Comparison of ENCODE assay signal across 19 mouse cellular contexts in the genomic region with DNA sequence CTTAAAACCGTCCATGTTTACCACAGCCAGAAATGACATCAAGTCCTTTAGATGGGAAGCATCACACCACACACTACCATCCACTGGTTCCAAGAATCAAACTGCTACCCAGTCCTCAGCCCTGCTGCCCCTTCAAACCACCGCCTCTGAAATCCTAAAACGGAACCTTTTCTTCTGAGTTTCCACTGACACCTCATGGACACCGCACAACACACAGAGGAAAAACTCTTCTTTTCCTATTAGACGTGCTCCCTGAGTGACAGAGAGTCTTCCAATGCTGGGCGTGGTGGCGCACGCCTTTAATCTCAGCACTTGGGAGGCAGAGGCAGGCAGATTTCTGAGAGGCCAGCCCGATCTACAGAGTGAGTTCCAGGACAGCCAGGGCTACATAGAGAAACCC. TPM values are rescaled to one million over a fixed set of nuclear protein-coding genes. Genes with fewer than 3 reads are reported as not detected.
DNase-seq lines count a peak whose midpoint lies in the region; ATAC-seq and TF ChIP-seq lines count a peak whose summit lies in the region.
"Had no signal": no experiment of that assay in that cellular context is flagged by ENCODE, and none has a peak within 500 bp of the region (broad histone marks: within the 10 kb centered on the region; RNA-seq: fewer than 3 reads in every experiment).

No protein-coding gene starts in this region.

- no peak overlapping the region for H3K4me3 ChIP-seq in heart, embryonic 13.5 days
- H3K4me3 ChIP-seq in lung, embryonic 16.5 days (ENCODE audit: low read length), result no peak overlapping the region
- no peak overlapping the region for H3K4me3 ChIP-seq in lung, postnatal 0 days (ENCODE audit: low read depth, low read length)
- peak overlapping the region; percentile 81 for H3K4me3 ChIP-seq in embryonic facial prominence, embryonic 10.5 days
- H3K4me3 ChIP-seq in liver, embryonic 15.5 days (replicated peaks), result no peak overlapping the region; the same call in 1 of the 2 replicates
- no peak overlapping the region for H3K4me3 ChIP-seq in stomach, postnatal 0 days (ENCODE audit: low read depth, low read length)
- H3K4me3 ChIP-seq: embryonic facial prominence, embryonic 13.5 days had no signal

- TF ChIP-seq EP300 in lung, postnatal 0 days (IDR thresholded peaks at IDR 0.05), result no peak
- TF ChIP-seq EP300 in stomach, postnatal 0 days (optimal IDR thresholded peaks at IDR 0.05), result no peak

- H3K36me3 ChIP-seq in heart, embryonic 13.5 days, result peaks cover 3% of the 10 kb centered on the region; the same call in 1 of the 2 replicates
- no peaks in the 10 kb centered on the region for H3K36me3 ChIP-seq in lung, embryonic 16.5 days (ENCODE audit: control insufficient read depth, insufficient read depth, low read length)
- no peaks in the 10 kb centered on the region for H3K36me3 ChIP-seq in lung, postnatal 0 days (ENCODE audit: insufficient read depth, low read length)
- H3K36me3 ChIP-seq in embryonic facial prominence, embryonic 10.5 days (replicated peaks), result peaks cover 8% of the 10 kb centered on the region
- no peaks in the 10 kb centered on the region for H3K36me3 ChIP-seq in liver, embryonic 15.5 days (replicated peaks)
- no peaks in the 10 kb centered on the region for H3K36me3 ChIP-seq in stomach, postnatal 0 days (ENCODE audit: control insufficient read depth, insufficient read depth, low read length)
- H3K36me3 ChIP-seq: embryonic facial prominence, embryonic 13.5 days; hindbrain, embryonic 13.5 days had no signal

- H3K9me3 ChIP-seq in heart, embryonic 13.5 days, result no peaks in the 10 kb centered on the region
- no peaks in the 10 kb centered on the region for H3K9me3 ChIP-seq in lung, embryonic 16.5 days (ENCODE audit: control insufficient read depth, low read length)
- H3K9me3 ChIP-seq in lung, postnatal 0 days (ENCODE audit: low read length), result no peaks in the 10 kb centered on the region
- no peaks in the 10 kb centered on the region for H3K9me3 ChIP-seq in embryonic facial prominence, embryonic 10.5 days
- no peaks in the 10 kb centered on the region for H3K9me3 ChIP-seq in liver, embryonic 15.5 days (replicated peaks)
- H3K9me3 ChIP-seq in stomach, postnatal 0 days (ENCODE audit: control insufficient read depth, low read length), result no peaks in the 10 kb centered on the region
- H3K9me3 ChIP-seq: embryonic facial prominence, embryonic 13.5 days; hindbrain, embryonic 13.5 days had no signal

- H3K4me1 ChIP-seq in heart, embryonic 13.5 days, result peaks cover 59% of the 10 kb centered on the region
- H3K4me1 ChIP-seq in lung, embryonic 16.5 days (replicated peaks; ENCODE audit: control insufficient read depth, insufficient read depth, low read length), result peaks cover 41% of the 10 kb centered on the region
- H3K4me1 ChIP-seq in lung, postnatal 0 days (ENCODE audit: insufficient read depth, low read depth, low read length), result peaks cover 24% of the 10 kb centered on the region; the same call in 1 of the 2 replicates
- H3K4me1 ChIP-seq in embryonic facial prominence, embryonic 10.5 days, result peaks cover 44% of the 10 kb centered on the region
- H3K4me1 ChIP-seq in liver, embryonic 15.5 days (replicated peaks), result peaks cover 68% of the 10 kb centered on the region
- no peaks in the 10 kb centered on the region; the same call in 1 of the 2 replicates for H3K4me1 ChIP-seq in stomach, postnatal 0 days (replicated peaks; ENCODE audit: control insufficient read depth, insufficient read depth)

- no peak overlapping the region for H3K27ac ChIP-seq in heart, embryonic 13.5 days (replicated peaks)
- no peak overlapping the region for H3K27ac ChIP-seq in lung, embryonic 16.5 days (ENCODE audit: low read length)
- no peak overlapping the region for H3K27ac ChIP-seq in lung, postnatal 0 days (ENCODE audit: low read length)
- no peak overlapping the region for H3K27ac ChIP-seq in embryonic facial prominence, embryonic 10.5 days (replicated peaks)
- H3K27ac ChIP-seq in liver, embryonic 15.5 days (replicated peaks), result no peak overlapping the region
- H3K27ac ChIP-seq in stomach, postnatal 0 days (replicated peaks), result no peak overlapping the region
- H3K27ac ChIP-seq: embryonic facial prominence, embryonic 13.5 days; hindbrain, embryonic 13.5 days; kidney, postnatal 0 days; macrophage had no signal

- DNase-seq in heart, adult 18-20 months, result no peak
- no peak for DNase-seq in lung, postnatal 0 days (ENCODE audit: low spot score)
- DNase-seq in embryonic facial prominence, embryonic 10.5 days (ENCODE audit: low spot score), result no peak
- no peak for DNase-seq in stomach, postnatal 0 days (ENCODE audit: low spot score)
- DNase-seq: cerebellum, adult 11 months; cerebellum, postnatal 10 days; gastrocnemius, postnatal 14 days; thymus, adult 18-20 months; thymus, postnatal 4 days had no signal

- H3K4me2 ChIP-seq in heart, embryonic 13.5 days, result peak overlapping the region; percentile 97
- H3K4me2 ChIP-seq in lung, embryonic 16.5 days (ENCODE audit: low read depth, low read length), result peak overlapping the region; percentile 11; the same call in 1 of the 2 replicates
- H3K4me2 ChIP-seq in lung, postnatal 0 days (replicated peaks; ENCODE audit: low read depth, low read length), result no peak overlapping the region
- peak overlapping the region; percentile 94 for H3K4me2 ChIP-seq in liver, embryonic 15.5 days
- no peak overlapping the region for H3K4me2 ChIP-seq in stomach, postnatal 0 days (replicated peaks; ENCODE audit: low read depth)
- H3K4me2 ChIP-seq: hindbrain, embryonic 13.5 days; midbrain, embryonic 11.5 days had no signal

- H3K9ac ChIP-seq in heart, embryonic 13.5 days, result no peak overlapping the region
- H3K9ac ChIP-seq in lung, embryonic 16.5 days (ENCODE audit: low read length), result no peak overlapping the region
- H3K9ac ChIP-seq in lung, postnatal 0 days (replicated peaks; ENCODE audit: low read depth), result no peak overlapping the region
- H3K9ac ChIP-seq in liver, embryonic 15.5 days, result no peak overlapping the region
- H3K9ac ChIP-seq in stomach, postnatal 0 days (ENCODE audit: low read length), result no peak overlapping the region
- H3K9ac ChIP-seq: embryonic facial prominence, embryonic 13.5 days; hindbrain, embryonic 13.5 days had no signal

- no peak for ATAC-seq in heart, embryonic 13.5 days (ENCODE audit: extremely low read depth, insufficient number of reproducible peaks, low FRiP score, low TSS enrichment)
- ATAC-seq in lung, embryonic 16.5 days (ENCODE audit: low read depth), result no peak
- no peak for ATAC-seq in lung, postnatal 0 days
- no peak for ATAC-seq in liver, embryonic 15.5 days (ENCODE audit: insufficient read depth)
- no peak for ATAC-seq in granulocyte monocyte progenitor cell, adult 5-6 weeks (replicated peaks; ENCODE audit: poor library complexity, severe bottlenecking)
- ATAC-seq in stomach, postnatal 0 days (ENCODE audit: low FRiP score, low TSS enrichment), result no peak
- ATAC-seq: intestine, postnatal 0 days had no signal

- no peak for TF ChIP-seq CTCF in lung, postnatal 0 days (IDR thresholded peaks at IDR 0.05)
- no peak for TF ChIP-seq CTCF in stomach, postnatal 0 days (IDR thresholded peaks at IDR 0.05; ENCODE audit: low read depth)

- H3K27me3 ChIP-seq in heart, embryonic 13.5 days (replicated peaks), result no peaks in the 10 kb centered on the region
- H3K27me3 ChIP-seq in lung, embryonic 16.5 days (ENCODE audit: control insufficient read depth, insufficient read depth, low read depth, low read length), result no peaks in the 10 kb centered on the region
- H3K27me3 ChIP-seq in lung, postnatal 0 days (replicated peaks; ENCODE audit: insufficient read depth, low read length), result no peaks in the 10 kb centered on the region
- H3K27me3 ChIP-seq in embryonic facial prominence, embryonic 10.5 days (replicated peaks; ENCODE audit: low read depth, poor library complexity, severe bottlenecking), result no peaks in the 10 kb centered on the region
- no peaks in the 10 kb centered on the region for H3K27me3 ChIP-seq in liver, embryonic 15.5 days
- H3K27me3 ChIP-seq in stomach, postnatal 0 days (ENCODE audit: control insufficient read depth, insufficient read depth, low read length), result no peaks in the 10 kb centered on the region
- H3K27me3 ChIP-seq: embryonic facial prominence, embryonic 13.5 days; hindbrain, embryonic 13.5 days had no signal

- 86% methylated on average over 9 of the region's 9 CpGs for WGBS in heart, embryonic 13.5 days
- WGBS in lung, embryonic 16.5 days, result 81% methylated on average over 9 of the region's 9 CpGs
- WGBS in lung, postnatal 0 days, result 79% methylated on average over 9 of the region's 9 CpGs
- 91% methylated on average over 9 of the region's 9 CpGs for WGBS in embryonic facial prominence, embryonic 10.5 days
- 72% methylated on average over 9 of the region's 9 CpGs for WGBS in liver, embryonic 15.5 days (ENCODE audit: insufficient replicate concordance)
- 85% methylated on average over 9 of the region's 9 CpGs for WGBS in stomach, postnatal 0 days

RNA-seq across cellular contexts. Expression of a gene that starts 2.9 kb away (rescaled TPM):
- polyA plus RNA-seq in heart, embryonic 13.5 days (2015; fragmentation: Nextera tagmentation; extraction: Ambion mirVana), result 15.5 and 16.3 TPM in 2 replicates
- total RNA-seq in heart, adult 18-20 months (2021), result 10 to 100 TPM; 18.1 to 21.3 TPM
- polyA plus RNA-seq in lung, embryonic 16.5 days (2015; fragmentation: Nextera tagmentation; extraction: Ambion mirVana), result 22.4 and 22.5 TPM in 2 replicates
- polyA plus RNA-seq in lung, postnatal 0 days (2015; fragmentation: Nextera tagmentation; extraction: Ambion mirVana), result 12.1 and 12.9 TPM in 2 replicates
- polyA plus RNA-seq in embryonic facial prominence, embryonic 10.5 days (2016; fragmentation: Nextera tagmentation; extraction: Ambion mirVana), result 34.6 and 36.1 TPM in 2 replicates
- 10.1 and 12.8 TPM in 2 replicates for polyA plus RNA-seq in liver, embryonic 15.5 days (2015; fragmentation: Nextera tagmentation; extraction: Ambion mirVana)
- total RNA-seq in granulocyte monocyte progenitor cell, adult 5-6 weeks (2014; fragmentation: Nextera tagmentation), result 44.8 and 87.8 TPM in 2 replicates
- total RNA-seq in granulocyte monocyte progenitor cell, adult 5-6 weeks (2017), result 27.0 and 31.3 TPM in 2 replicates
- polyA plus RNA-seq in stomach, postnatal 0 days (2015; fragmentation: Nextera tagmentation; extraction: Ambion mirVana), result 8.3 and 9.8 TPM in 2 replicates

Comparison
In these comparisons a context has a peak if more than half of its experiments do, and no peak if none do; other contexts are left out.
1. H3K4me2 ChIP-seq: peak in heart, embryonic 13.5 days (single experiment), lung, embryonic 16.5 days (single experiment) and liver, embryonic 15.5 days (single experiment); none in lung, postnatal 0 days (single experiment) and stomach, postnatal 0 days (single experiment).